ENCODE assay signal across 7 mouse cellular contexts in genomic region chr9:101159431-101159830, GRCm38 (mm10).
DNase-seq lines count a peak whose midpoint lies in the region; ATAC-seq lines count a peak whose summit lies in the region.

No protein-coding gene starts in this region.

- no peak overlapping the region for H3K4me2 ChIP-seq in kidney, embryonic 15.5 days

- H3K27me3 ChIP-seq in kidney, embryonic 15.5 days: no peaks in the 10 kb centered on the region

- H3K4me1 ChIP-seq in kidney, embryonic 15.5 days: no peaks in the 10 kb centered on the region

- no peak overlapping the region for H3K27ac ChIP-seq in kidney, embryonic 15.5 days

- no peak for ATAC-seq in kidney, embryonic 15.5 days (replicated peaks; ENCODE audit: low FRiP score)

- peak; percentile 14 to 20 for DNase-seq in kidney, adult 8-10 months
- peak; percentile 16 to 35 for DNase-seq in CD8-positive naive resting alpha-beta T cell, adult 2 months (ENCODE audit: low read depth in 2 of 2, low spot score in 2 of 2)
- peak; percentile 41 for DNase-seq in ZHBTc4 (ENCODE audit: low read depth, low spot score)
- peak; percentile 4 for DNase-seq in embryo, embryonic 11.5 days (ENCODE audit: low read depth, low spot score)
- peak; percentile 63 for DNase-seq in lung, postnatal 25 days (ENCODE audit: low spot score)
- no peak for DNase-seq in testis, postnatal 10 days (ENCODE audit: low spot score)

- H3K9ac ChIP-seq in kidney, embryonic 15.5 days: no peak overlapping the region

- WGBS in kidney, embryonic 15.5 days: 87% methylated on average over 1 of the region's 1 CpGs

- H3K9me3 ChIP-seq in kidney, embryonic 15.5 days (replicated peaks): no peaks in the 10 kb centered on the region

- H3K4me3 ChIP-seq in kidney, embryonic 15.5 days (replicated peaks): no peak overlapping the region

- H3K36me3 ChIP-seq in kidney, embryonic 15.5 days: peaks cover 9% of the 10 kb centered on the region; the same call in 1 of the 2 replicates
